Mouse (Mus musculus): ENCODE measurements around the gene H2al2a. TPM values are rescaled to one million over a fixed set of nuclear protein-coding genes. Genes with fewer than 3 reads are reported as not detected.

Gene H2al2a
- polyA plus RNA-seq, 1 experiment from 2014 or later: not detected

DNA sequence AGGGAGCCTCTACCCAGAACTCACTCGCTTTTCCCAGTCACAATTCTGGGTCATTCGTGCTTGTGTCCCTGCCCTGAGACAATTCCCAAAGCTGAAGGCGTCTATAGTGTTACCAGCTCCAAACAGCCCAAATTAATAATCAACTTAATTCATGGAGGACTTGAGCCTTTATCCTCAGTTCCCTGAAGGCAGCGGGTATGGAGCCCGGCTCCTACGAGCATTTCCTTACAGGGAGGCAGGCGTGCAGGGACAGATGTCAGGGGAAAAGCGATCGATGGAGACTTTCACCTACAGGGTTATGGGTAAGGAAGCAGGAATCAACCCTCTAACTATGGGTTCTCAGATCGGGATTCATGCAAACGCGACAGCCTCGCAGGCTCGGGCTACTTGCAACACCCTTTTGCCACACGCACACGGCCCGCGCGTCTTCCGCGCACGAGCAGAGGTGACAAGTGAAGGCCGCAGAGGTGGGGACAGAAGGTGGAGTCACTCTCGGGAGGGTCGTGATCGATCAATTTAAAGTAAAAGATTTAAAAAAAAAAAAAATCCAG, 34.6 kb upstream of the H2al2a start:
- Histone ChIP-seq H3K36me3 (replicated peaks; ENCODE audit: control insufficient read depth, insufficient read depth, low read depth, low read length) (no peaks in the 10 kb centered on the region), H3K4me1 (ENCODE audit: control insufficient read depth, insufficient read depth, low read length) (peaks cover 8% of the 10 kb centered on the region), H3K9me3 (replicated peaks; ENCODE audit: control insufficient read depth, low read length) (no peaks in the 10 kb centered on the region), H3K4me3 (ENCODE audit: low read depth, low read length) (peak overlapping the region; percentile 39), H3K9ac (replicated peaks; ENCODE audit: low read length) (peak overlapping the region; percentile 84), H3K4me2 (ENCODE audit: low read depth, low read length) (peak overlapping the region; percentile 91), H3K27me3 (ENCODE audit: control insufficient read depth, insufficient read depth, low read length) (no peaks in the 10 kb centered on the region), H3K27ac (replicated peaks; ENCODE audit: low read depth, low read length) (peak overlapping the region; percentile 43)
- ATAC-seq (replicated peaks; ENCODE audit: insufficient number of reproducible peaks, low FRiP score, low TSS enrichment, low read depth) (no peak), DNase-seq (ENCODE audit: low spot score) (peak; percentile 48)
- under 1% methylated on average over 26 of the region's 26 CpGs for WGBS

DNA sequence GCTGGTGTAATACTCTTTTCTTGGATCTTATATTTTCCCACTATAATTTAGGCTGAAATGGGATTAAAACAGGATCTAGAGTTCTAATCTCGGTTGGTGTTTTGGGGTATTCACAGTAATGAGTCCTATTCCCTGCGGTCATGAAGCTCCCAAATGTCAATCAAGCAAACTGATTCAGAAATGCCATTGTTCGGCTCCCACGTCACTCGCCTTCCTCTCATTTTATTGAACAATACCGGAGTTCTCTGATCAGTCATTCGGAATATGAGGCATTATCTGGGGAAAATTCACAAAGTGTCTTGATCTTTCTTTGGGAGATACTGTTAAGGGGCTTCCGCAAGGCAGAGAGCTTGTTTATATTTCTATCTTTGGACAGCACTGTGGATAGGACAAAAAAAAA, 33.8 kb upstream of the H2al2a start:
- no peak for ATAC-seq (replicated peaks; ENCODE audit: insufficient number of reproducible peaks, low FRiP score, low TSS enrichment, low read depth)
- Histone ChIP-seq H3K4me1 (ENCODE audit: control insufficient read depth, insufficient read depth, low read length) (peaks cover 8% of the 10 kb centered on the region), H3K27me3 (ENCODE audit: control insufficient read depth, insufficient read depth, low read length) (no peaks in the 10 kb centered on the region), H3K9ac (replicated peaks; ENCODE audit: low read length) (no peak overlapping the region), H3K36me3 (replicated peaks; ENCODE audit: control insufficient read depth, insufficient read depth, low read depth, low read length) (no peaks in the 10 kb centered on the region), H3K27ac (replicated peaks; ENCODE audit: low read depth, low read length) (no peak overlapping the region; the same call in 1 of the 2 replicates), H3K4me3 (ENCODE audit: low read depth, low read length) (peak overlapping the region; percentile 39; the same call in 1 of the 2 replicates), H3K4me2 (ENCODE audit: low read depth, low read length) (peak overlapping the region; percentile 91), H3K9me3 (replicated peaks; ENCODE audit: control insufficient read depth, low read length) (no peaks in the 10 kb centered on the region)
- DNase-seq (ENCODE audit: low spot score): peak; percentile 69
- 13% methylated on average over 8 of the region's 8 CpGs for WGBS

DNA sequence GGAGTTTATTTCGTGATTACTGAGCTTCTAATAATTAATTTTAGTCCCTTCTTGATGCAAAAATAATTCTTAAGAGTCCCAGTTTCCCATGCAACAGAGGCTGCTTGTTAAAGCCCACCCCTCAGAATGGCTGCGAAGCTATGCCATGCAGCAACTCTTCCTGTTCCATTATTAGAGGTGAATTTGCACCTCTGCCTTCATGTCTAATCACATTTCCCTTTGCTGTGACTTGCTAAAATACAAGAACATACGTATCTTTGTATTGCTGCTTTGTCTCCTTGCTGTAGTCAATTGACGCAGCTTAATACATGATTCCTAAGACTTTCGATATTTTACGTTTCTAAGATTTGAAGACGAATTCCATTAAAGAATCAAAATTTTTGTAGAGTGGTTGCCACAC, 32.9 kb upstream of the H2al2a start:
- Histone ChIP-seq H3K9ac (replicated peaks; ENCODE audit: low read length) (0 out of 2 replicates have a peak overlapping the region, but pooled peaks have one; percentile 25), H3K36me3 (replicated peaks; ENCODE audit: control insufficient read depth, insufficient read depth, low read depth, low read length) (no peaks in the 10 kb centered on the region), H3K27ac (replicated peaks; ENCODE audit: low read depth, low read length) (no peak overlapping the region), H3K9me3 (replicated peaks; ENCODE audit: control insufficient read depth, low read length) (no peaks in the 10 kb centered on the region), H3K4me1 (ENCODE audit: control insufficient read depth, insufficient read depth, low read length) (peaks cover 8% of the 10 kb centered on the region), H3K4me2 (ENCODE audit: low read depth, low read length) (no peak overlapping the region), H3K27me3 (ENCODE audit: control insufficient read depth, insufficient read depth, low read length) (no peaks in the 10 kb centered on the region), H3K4me3 (ENCODE audit: low read depth, low read length) (no peak overlapping the region)
- peak; percentile 25 for DNase-seq (ENCODE audit: low spot score)
- ATAC-seq (replicated peaks; ENCODE audit: insufficient number of reproducible peaks, low FRiP score, low TSS enrichment, low read depth): no peak
- WGBS: 56% methylated on average over 7 of the region's 7 CpGs

DNA sequence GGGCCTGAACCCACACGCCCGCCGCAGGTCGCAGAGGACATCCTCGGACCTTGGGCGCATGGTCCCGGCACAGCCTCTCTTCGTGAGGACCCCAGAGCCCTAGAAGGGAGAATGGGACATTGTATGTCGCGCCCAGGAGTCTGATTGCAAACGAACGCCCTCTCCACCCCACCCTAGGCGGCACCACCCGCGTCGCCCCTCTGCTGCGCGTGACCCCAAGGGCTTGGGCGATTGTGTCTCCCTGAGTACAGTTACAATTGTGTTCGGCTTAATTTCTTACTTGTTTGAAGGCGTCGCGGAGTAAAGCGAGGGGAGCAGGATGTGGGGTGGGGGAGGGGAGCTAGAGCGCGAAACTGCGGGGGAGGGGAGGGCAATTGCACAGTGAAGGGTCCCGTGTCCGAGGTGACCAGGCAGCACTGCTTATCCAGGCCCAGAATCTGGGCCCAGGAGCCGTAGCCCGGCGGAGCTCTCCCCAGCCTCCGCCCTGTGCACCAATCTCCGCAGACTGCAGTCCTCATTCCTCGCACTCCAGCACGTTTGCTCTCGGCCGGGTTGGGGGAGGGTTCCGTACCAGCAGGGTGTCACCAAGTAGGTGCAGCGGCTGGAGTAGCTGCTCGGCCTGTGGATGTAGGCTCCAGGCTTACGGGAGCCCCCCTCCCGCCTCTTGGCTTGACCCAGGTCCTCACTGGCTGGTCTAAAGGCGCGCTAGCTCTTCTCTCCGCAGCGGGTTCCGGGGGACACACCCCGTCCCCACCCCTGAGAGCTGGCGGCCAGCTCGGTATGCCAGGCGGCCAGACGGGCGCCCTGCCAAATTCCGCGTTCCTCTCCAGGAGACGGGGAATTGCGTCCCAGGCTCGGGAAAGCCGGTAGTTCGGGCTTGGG, 31.6 kb upstream of the H2al2a start:
- under 1% methylated on average over 58 of the region's 61 CpGs for WGBS
- peak; percentile 74 for DNase-seq (ENCODE audit: low spot score)

DNA sequence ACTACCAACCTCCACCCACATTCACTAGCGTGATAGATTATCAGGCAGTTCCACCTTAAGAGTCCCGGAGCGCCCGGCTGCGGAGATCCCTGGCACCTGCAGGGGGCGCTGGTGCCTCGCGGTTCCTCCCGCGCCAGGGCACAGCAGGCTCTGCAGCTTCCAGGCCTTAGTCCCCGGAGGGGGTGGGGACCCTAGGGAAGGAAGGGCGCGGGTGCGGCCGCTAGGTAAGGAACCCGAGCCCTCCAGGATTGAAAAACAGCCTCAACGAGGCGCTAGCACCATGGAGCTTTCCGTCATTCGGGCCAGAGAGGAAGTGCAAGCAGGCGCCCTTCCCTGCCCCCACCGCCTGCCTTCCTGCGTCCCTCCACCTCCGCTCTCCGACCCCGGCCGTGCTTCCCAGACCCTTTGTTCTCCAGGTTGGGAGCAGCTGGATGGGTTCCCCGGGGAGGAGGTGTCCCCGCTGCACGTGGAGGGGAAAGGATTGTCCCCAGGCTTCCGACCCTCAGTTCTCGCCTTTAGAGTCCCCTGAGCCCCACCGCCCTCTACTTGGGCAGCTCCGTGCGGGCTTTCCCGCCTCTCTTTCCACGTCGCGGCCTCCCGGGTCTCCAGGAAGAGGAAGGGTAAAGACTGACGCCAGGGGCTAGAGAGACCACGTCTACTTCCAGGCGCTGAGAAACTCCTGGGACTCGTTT, 30.8 kb upstream of the H2al2a start:
- 0% methylated on average over 43 of the region's 44 CpGs for WGBS

More for the DNA sequence above, 31.6 kb upstream of the H2al2a start:
- H3K36me3 ChIP-seq (replicated peaks; ENCODE audit: control insufficient read depth, insufficient read depth, low read depth, low read length): no peaks in the 10 kb centered on the region
- H3K4me2 ChIP-seq (ENCODE audit: low read depth, low read length): peak overlapping the region; percentile 92
- H3K4me1 ChIP-seq (ENCODE audit: control insufficient read depth, insufficient read depth, low read length): peaks cover 4% of the 10 kb centered on the region; the same call in 1 of the 2 replicates
- no peaks in the 10 kb centered on the region for H3K9me3 ChIP-seq (replicated peaks; ENCODE audit: control insufficient read depth, low read length)
- H3K4me3 ChIP-seq (ENCODE audit: low read depth, low read length): peak overlapping the region; percentile 46
- peak overlapping the region; percentile 95 for H3K9ac ChIP-seq (replicated peaks; ENCODE audit: low read length)
- no peaks in the 10 kb centered on the region for H3K27me3 ChIP-seq (ENCODE audit: control insufficient read depth, insufficient read depth, low read length)
- ATAC-seq (replicated peaks; ENCODE audit: insufficient number of reproducible peaks, low FRiP score, low TSS enrichment, low read depth): peak; percentile 63
- peak overlapping the region; percentile 99 for H3K27ac ChIP-seq (replicated peaks; ENCODE audit: low read depth, low read length)

DNA sequence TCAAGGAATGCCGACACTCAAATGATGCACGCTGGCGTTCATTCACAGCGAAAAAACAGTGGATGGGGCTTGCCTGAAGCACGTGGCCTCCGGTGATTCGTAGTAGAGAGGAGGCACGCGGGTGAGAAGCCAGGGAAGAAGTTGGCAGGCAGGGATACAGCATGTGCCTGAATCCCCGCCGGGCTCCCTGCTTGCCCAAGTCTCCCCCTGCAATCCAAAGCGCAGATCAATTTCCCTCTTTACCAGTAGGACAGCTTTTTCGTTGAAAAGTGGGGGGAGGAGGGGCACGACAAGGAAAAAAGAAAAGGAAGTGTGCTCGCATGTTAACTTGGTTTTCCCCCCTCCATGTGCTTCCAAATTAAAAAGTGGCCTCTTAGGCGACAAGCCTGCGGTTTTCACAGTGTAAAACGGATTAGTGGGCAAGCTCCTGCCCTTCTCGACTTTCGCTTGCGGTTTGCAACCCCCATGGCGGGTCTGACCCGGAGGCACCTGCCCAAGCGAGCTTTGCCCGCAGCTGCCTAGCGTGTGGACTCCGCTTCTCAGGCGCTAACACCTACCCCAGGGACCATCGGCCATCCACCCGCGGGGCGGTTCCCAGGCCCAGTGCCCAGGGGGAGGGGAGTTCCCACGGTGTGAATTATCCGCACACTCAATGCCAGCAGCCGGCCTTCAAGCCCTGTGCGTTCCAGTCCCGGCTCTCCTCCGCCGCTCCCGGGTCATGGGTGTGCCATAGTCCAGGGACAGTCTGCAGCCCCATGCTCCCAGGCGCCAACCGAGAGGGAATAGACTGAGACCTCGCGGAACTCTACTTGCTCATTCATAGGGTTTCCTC, 29.6 kb upstream of the H2al2a start:
- Histone ChIP-seq H3K4me2 (ENCODE audit: low read depth, low read length) (peak overlapping the region; percentile 92), H3K4me1 (ENCODE audit: control insufficient read depth, insufficient read depth, low read length) (no peaks in the 10 kb centered on the region; the same call in 1 of the 2 replicates), H3K27ac (replicated peaks; ENCODE audit: low read depth, low read length) (peak overlapping the region; percentile 28; the same call in 1 of the 2 replicates), H3K9me3 (replicated peaks; ENCODE audit: control insufficient read depth, low read length) (no peaks in the 10 kb centered on the region), H3K4me3 (ENCODE audit: low read depth, low read length) (peak overlapping the region; percentile 46), H3K27me3 (ENCODE audit: control insufficient read depth, insufficient read depth, low read length) (no peaks in the 10 kb centered on the region), H3K36me3 (replicated peaks; ENCODE audit: control insufficient read depth, insufficient read depth, low read depth, low read length) (no peaks in the 10 kb centered on the region), H3K9ac (replicated peaks; ENCODE audit: low read length) (peak overlapping the region; percentile 65)
- under 1% methylated on average over 44 of the region's 44 CpGs for WGBS
- DNase-seq (ENCODE audit: low spot score): peak; percentile 69
- peak; percentile 12 for ATAC-seq (replicated peaks; ENCODE audit: insufficient number of reproducible peaks, low FRiP score, low TSS enrichment, low read depth)

More for the DNA sequence above, 30.8 kb upstream of the H2al2a start:
- Histone ChIP-seq H3K4me1 (ENCODE audit: control insufficient read depth, insufficient read depth, low read length) (peaks cover 3% of the 10 kb centered on the region; the same call in 1 of the 2 replicates), H3K36me3 (replicated peaks; ENCODE audit: control insufficient read depth, insufficient read depth, low read depth, low read length) (no peaks in the 10 kb centered on the region), H3K9ac (replicated peaks; ENCODE audit: low read length) (peak overlapping the region; percentile 95), H3K9me3 (replicated peaks; ENCODE audit: control insufficient read depth, low read length) (no peaks in the 10 kb centered on the region), H3K27ac (replicated peaks; ENCODE audit: low read depth, low read length) (peak overlapping the region; percentile 99), H3K27me3 (ENCODE audit: control insufficient read depth, insufficient read depth, low read length) (no peaks in the 10 kb centered on the region), H3K4me3 (ENCODE audit: low read depth, low read length) (peak overlapping the region; percentile 46), H3K4me2 (ENCODE audit: low read depth, low read length) (peak overlapping the region; percentile 92)
- peak; percentile 99 for DNase-seq (ENCODE audit: low spot score)
- ATAC-seq (replicated peaks; ENCODE audit: insufficient number of reproducible peaks, low FRiP score, low TSS enrichment, low read depth): peak; percentile 91

DNA sequence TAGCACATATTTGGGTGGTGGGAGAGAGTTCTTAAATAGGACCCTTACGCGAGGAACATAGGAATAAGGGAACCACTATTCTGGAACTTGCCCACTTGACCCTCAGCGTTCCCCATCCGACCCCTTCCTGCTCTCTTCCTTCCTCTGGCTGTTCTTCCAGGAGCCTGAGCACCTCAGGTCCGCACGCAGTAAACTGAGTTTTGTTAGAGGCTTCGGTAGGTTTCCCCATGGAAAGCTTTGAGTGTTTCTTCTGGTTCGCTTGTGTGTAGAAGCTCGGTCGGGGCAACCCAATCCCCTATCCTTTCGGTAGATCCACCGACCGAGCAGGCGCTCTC, 29.0 kb upstream of the H2al2a start:
- no peaks in the 10 kb centered on the region for H3K9me3 ChIP-seq (replicated peaks; ENCODE audit: control insufficient read depth, low read length)
- no peaks in the 10 kb centered on the region for H3K36me3 ChIP-seq (replicated peaks; ENCODE audit: control insufficient read depth, insufficient read depth, low read depth, low read length)
- H3K27ac ChIP-seq (replicated peaks; ENCODE audit: low read depth, low read length): peak overlapping the region; percentile 28; the same call in 1 of the 2 replicates
- DNase-seq (ENCODE audit: low spot score) (peak; percentile 6), ATAC-seq (replicated peaks; ENCODE audit: insufficient number of reproducible peaks, low FRiP score, low TSS enrichment, low read depth) (no peak)
- H3K27me3 ChIP-seq (ENCODE audit: control insufficient read depth, insufficient read depth, low read length): no peaks in the 10 kb centered on the region
- H3K4me3 ChIP-seq (ENCODE audit: low read depth, low read length): peak overlapping the region; percentile 46
- H3K4me1 ChIP-seq (ENCODE audit: control insufficient read depth, insufficient read depth, low read length): no peaks in the 10 kb centered on the region
- under 1% methylated on average over 14 of the region's 14 CpGs for WGBS
- peak overlapping the region; percentile 92 for H3K4me2 ChIP-seq (ENCODE audit: low read depth, low read length)
- peak overlapping the region; percentile 65 for H3K9ac ChIP-seq (replicated peaks; ENCODE audit: low read length)
